Mouse (Mus musculus): ENCODE data around the gene Nfkb1.

Nfkb1 gene

GRCm38 (mm10) chr3:135713016-135713950 lies 21.9 kb upstream of the Nfkb1 start:
- no peaks in the 10 kb centered on the region for H3K27me3 ChIP-seq (ENCODE audit: insufficient read depth, low read length)
- TF ChIP-seq POU5F1 (IDR thresholded peaks at IDR 0.05; ENCODE audit: borderline replicate concordance, low read length) (no peak), CTCF (conservative IDR thresholded peaks at IDR 0.05; ENCODE audit: low read length) (peak; percentile 22; the same call in 1 of the 2 replicates)
- H3K9me3 ChIP-seq (ENCODE audit: low read length), result no peaks in the 10 kb centered on the region
- H3K36me3 ChIP-seq (ENCODE audit: insufficient read depth, low read length), result no peaks in the 10 kb centered on the region
- no peak overlapping the region for H3K4me3 ChIP-seq (replicated peaks; ENCODE audit: low read length)
- H3K4me1 ChIP-seq (replicated peaks; ENCODE audit: low read depth, low read length), result no peaks in the 10 kb centered on the region

DNA sequence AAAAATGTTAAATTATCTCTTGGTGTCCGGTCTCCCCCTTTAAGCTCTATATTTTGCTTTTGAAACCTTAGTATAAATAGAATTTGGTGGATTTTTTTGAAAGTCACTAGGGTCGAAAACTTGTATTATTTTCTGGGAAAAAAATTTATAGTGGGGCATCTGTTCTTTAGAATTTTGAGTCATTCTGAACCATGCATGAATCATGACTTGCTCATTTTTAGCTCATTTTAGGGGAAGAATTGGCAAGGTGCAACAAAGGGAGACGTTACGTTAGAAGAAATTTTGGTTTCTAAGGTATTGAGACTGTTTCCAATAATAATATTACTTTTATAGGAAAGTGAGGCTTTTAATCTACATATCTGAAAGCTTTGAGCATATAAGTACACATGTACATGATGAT lies 20.3 kb upstream of the Nfkb1 start:
- Histone ChIP-seq H3K36me3 (ENCODE audit: insufficient read depth, low read length) (no peaks in the 10 kb centered on the region), H3K27me3 (ENCODE audit: insufficient read depth, low read length) (no peaks in the 10 kb centered on the region), H3K4me3 (replicated peaks; ENCODE audit: low read length) (no peak overlapping the region), H3K9me3 (ENCODE audit: low read length) (no peaks in the 10 kb centered on the region), H3K4me1 (replicated peaks; ENCODE audit: low read depth, low read length) (0 out of 2 replicates have a peak, but pooled peaks cover 5% of the 10 kb centered on the region)
- TF ChIP-seq CTCF (conservative IDR thresholded peaks at IDR 0.05; ENCODE audit: low read length), result no peak
- TF ChIP-seq NANOG (IDR thresholded peaks at IDR 0.05; ENCODE audit: borderline replicate concordance, low read length), result no peak
- TF ChIP-seq POU5F1 (IDR thresholded peaks at IDR 0.05; ENCODE audit: borderline replicate concordance, low read length), result no peak

DNA sequence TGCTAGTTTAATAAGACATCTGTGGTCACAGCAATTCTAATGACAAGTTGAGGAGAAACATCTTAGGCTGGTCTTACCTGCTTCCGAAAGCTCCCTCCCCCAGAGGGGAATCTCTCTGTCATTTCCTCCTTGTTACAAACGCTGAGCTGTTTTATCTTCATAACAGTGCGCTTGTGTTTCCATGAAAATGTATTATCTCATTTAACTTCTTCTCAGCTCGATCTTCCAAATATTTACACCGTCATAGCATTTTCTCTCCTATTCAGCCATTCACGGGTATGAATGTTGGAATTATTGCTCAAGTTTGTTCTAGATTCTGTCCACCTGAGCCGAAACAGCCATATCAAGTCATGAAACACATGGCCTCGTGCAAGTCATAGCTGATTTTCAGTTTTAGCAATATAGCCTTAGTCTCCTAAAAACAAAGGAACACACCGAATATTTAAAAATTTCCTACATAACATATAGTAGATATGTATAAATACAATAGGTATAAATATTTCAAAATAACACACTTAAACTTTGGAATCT lies 19.8 kb upstream of the Nfkb1 start:
- TF ChIP-seq CTCF (conservative IDR thresholded peaks at IDR 0.05; ENCODE audit: low read length), result no peak
- no peak for TF ChIP-seq NANOG (IDR thresholded peaks at IDR 0.05; ENCODE audit: borderline replicate concordance, low read length)
- TF ChIP-seq POU5F1 (IDR thresholded peaks at IDR 0.05; ENCODE audit: borderline replicate concordance, low read length), result no peak
- 0 out of 2 replicates have a peak, but pooled peaks cover 5% of the 10 kb centered on the region for H3K4me1 ChIP-seq (replicated peaks; ENCODE audit: low read depth, low read length)
- H3K9me3 ChIP-seq (ENCODE audit: low read length), result no peaks in the 10 kb centered on the region

DNA sequence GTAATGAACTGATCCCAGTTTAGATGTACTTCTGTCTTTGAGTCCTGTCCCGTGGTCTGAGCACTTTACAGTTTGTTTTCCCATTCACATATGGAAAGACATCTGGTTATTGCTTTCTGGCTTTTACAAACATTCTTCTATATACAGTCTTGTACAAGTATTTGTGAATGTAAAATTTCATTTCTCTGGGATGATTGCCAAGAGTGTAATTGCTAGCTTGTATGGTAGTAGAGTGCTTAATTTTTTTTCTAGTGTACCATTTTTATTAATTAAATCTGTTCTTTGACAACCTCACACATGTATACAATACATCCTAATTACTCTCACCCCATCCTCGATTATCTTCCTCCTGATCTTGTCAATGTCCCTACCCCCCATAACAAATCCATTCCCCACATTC lies 12.0 kb upstream of the Nfkb1 start:
- TF ChIP-seq CTCF (conservative IDR thresholded peaks at IDR 0.05; ENCODE audit: low read length) (no peak), NANOG (IDR thresholded peaks at IDR 0.05; ENCODE audit: borderline replicate concordance, low read length) (no peak), POU5F1 (IDR thresholded peaks at IDR 0.05; ENCODE audit: borderline replicate concordance, low read length) (no peak)
- Histone ChIP-seq H3K27me3 (ENCODE audit: insufficient read depth, low read length) (peaks cover 9% of the 10 kb centered on the region), H3K4me3 (replicated peaks; ENCODE audit: low read length) (no peak overlapping the region), H3K4me1 (replicated peaks; ENCODE audit: low read depth, low read length) (peaks cover 13% of the 10 kb centered on the region), H3K36me3 (ENCODE audit: insufficient read depth, low read length) (no peaks in the 10 kb centered on the region), H3K9me3 (ENCODE audit: low read length) (no peaks in the 10 kb centered on the region)

More for the DNA sequence above, 19.8 kb upstream of the Nfkb1 start:
- H3K36me3 ChIP-seq (ENCODE audit: insufficient read depth, low read length), result no peaks in the 10 kb centered on the region
- no peak overlapping the region for H3K4me3 ChIP-seq (replicated peaks; ENCODE audit: low read length)
- no peaks in the 10 kb centered on the region for H3K27me3 ChIP-seq (ENCODE audit: insufficient read depth, low read length)

DNA sequence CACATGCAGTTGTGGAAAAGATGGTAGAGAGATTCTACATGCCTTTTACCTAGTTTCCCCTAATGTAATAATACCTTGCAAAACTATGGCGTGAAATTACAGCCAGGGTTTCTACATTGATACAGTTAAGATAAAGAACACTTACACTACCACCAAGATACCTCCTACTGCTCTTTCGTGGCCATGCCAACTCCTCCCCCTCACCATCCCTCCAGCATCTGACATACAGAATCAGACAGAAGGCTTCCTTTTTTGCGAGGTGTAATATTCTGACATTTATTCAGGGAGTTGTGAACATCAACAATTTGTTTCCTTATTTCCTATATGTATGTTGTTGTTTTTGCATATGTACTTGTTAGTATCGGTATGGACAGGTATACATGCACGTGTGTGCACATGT lies 11.3 kb upstream of the Nfkb1 start:
- TF ChIP-seq POU5F1 (IDR thresholded peaks at IDR 0.05; ENCODE audit: borderline replicate concordance, low read length), result no peak
- TF ChIP-seq CTCF (conservative IDR thresholded peaks at IDR 0.05; ENCODE audit: low read length), result no peak
- TF ChIP-seq NANOG (IDR thresholded peaks at IDR 0.05; ENCODE audit: borderline replicate concordance, low read length), result no peak
- H3K4me1 ChIP-seq (replicated peaks; ENCODE audit: low read depth, low read length), result peaks cover 13% of the 10 kb centered on the region
- H3K27me3 ChIP-seq (ENCODE audit: insufficient read depth, low read length), result peaks cover 11% of the 10 kb centered on the region
- H3K9me3 ChIP-seq (ENCODE audit: low read length), result no peaks in the 10 kb centered on the region
- H3K36me3 ChIP-seq (ENCODE audit: insufficient read depth, low read length), result no peaks in the 10 kb centered on the region
- H3K4me3 ChIP-seq (replicated peaks; ENCODE audit: low read length), result no peak overlapping the region

DNA sequence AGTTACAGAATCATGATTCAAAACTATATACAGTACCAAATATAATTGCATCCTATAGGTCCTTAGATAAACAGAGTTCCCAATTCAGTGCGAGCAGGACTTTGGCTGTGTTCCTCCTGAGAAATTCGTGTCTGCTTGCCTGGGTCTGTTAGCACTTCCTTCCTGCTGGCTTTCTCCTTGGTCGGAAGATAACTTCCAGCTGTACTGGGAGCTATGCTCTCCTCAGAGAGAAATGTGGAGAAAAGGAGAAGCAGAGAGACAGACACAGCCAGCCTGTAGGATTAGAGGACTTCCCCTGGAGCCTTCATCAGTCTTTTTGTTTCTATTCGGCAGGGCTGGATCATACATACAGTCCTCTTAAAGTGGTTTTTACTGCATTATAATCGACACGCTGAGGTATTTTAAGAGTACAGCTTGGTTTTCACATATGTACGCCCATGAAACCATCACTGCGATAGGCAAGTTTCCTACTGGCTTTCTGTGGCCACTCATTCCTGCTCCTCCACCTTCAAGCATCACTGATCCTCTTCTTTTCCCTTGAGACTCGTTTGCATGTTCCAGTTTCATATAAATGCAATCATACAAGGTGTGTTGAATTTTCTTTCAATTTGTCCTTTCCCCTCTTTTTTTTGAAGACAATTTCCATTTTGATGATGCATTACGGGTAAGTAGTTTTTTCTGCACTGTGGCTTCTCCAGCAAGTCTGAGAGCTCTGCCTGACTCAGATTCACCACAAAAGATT lies 8.3 kb upstream of the Nfkb1 start:
- Histone ChIP-seq H3K4me1 (replicated peaks; ENCODE audit: low read depth, low read length) (peaks cover 16% of the 10 kb centered on the region), H3K27me3 (ENCODE audit: insufficient read depth, low read length) (peaks cover 19% of the 10 kb centered on the region), H3K4me3 (replicated peaks; ENCODE audit: low read length) (no peak overlapping the region), H3K9me3 (ENCODE audit: low read length) (no peaks in the 10 kb centered on the region), H3K36me3 (ENCODE audit: insufficient read depth, low read length) (no peaks in the 10 kb centered on the region)
- TF ChIP-seq NANOG (IDR thresholded peaks at IDR 0.05; ENCODE audit: borderline replicate concordance, low read length) (no peak), POU5F1 (IDR thresholded peaks at IDR 0.05; ENCODE audit: borderline replicate concordance, low read length) (no peak), CTCF (conservative IDR thresholded peaks at IDR 0.05; ENCODE audit: low read length) (no peak)

GRCm38 (mm10) chr3:135698466-135698975 lies 7.2 kb upstream of the Nfkb1 start:
- Histone ChIP-seq H3K4me3 (replicated peaks; ENCODE audit: low read length) (no peak overlapping the region), H3K4me1 (replicated peaks; ENCODE audit: low read depth, low read length) (peaks cover 16% of the 10 kb centered on the region), H3K9me3 (ENCODE audit: low read length) (no peaks in the 10 kb centered on the region), H3K36me3 (ENCODE audit: insufficient read depth, low read length) (no peaks in the 10 kb centered on the region), H3K27me3 (ENCODE audit: insufficient read depth, low read length) (peaks cover 27% of the 10 kb centered on the region)
- TF ChIP-seq CTCF (conservative IDR thresholded peaks at IDR 0.05; ENCODE audit: low read length) (no peak), POU5F1 (IDR thresholded peaks at IDR 0.05; ENCODE audit: borderline replicate concordance, low read length) (no peak), NANOG (IDR thresholded peaks at IDR 0.05; ENCODE audit: borderline replicate concordance, low read length) (no peak)

- no peaks in the 10 kb centered on the region for H3K36me3 ChIP-seq (ENCODE audit: insufficient read depth, low read length)
- TF ChIP-seq CTCF (conservative IDR thresholded peaks at IDR 0.05; ENCODE audit: low read length) (no peak), POU5F1 (IDR thresholded peaks at IDR 0.05; ENCODE audit: borderline replicate concordance, low read length) (no peak), NANOG (IDR thresholded peaks at IDR 0.05; ENCODE audit: borderline replicate concordance, low read length) (no peak)
- H3K9me3 ChIP-seq (ENCODE audit: low read length), result no peaks in the 10 kb centered on the region
- no peak overlapping the region for H3K4me3 ChIP-seq (replicated peaks; ENCODE audit: low read length)
- peaks cover 46% of the 10 kb centered on the region for H3K27me3 ChIP-seq (ENCODE audit: insufficient read depth, low read length)
- peaks cover 28% of the 10 kb centered on the region for H3K4me1 ChIP-seq (replicated peaks; ENCODE audit: low read depth, low read length)
These were observed 4.9 kb upstream of the Nfkb1 start for GRCm38 (mm10) chr3:135696262-135696661.
